Mouse (Mus musculus) cerebellum, adult 9-10 months (tissue): ENCODE results near the gene Ssh1.

ENCODE experiments used
- DNase-seq: peaks from one replicate; pipeline ENCODE4 v3.0.0; 2022

Ssh1 gene

DNA sequence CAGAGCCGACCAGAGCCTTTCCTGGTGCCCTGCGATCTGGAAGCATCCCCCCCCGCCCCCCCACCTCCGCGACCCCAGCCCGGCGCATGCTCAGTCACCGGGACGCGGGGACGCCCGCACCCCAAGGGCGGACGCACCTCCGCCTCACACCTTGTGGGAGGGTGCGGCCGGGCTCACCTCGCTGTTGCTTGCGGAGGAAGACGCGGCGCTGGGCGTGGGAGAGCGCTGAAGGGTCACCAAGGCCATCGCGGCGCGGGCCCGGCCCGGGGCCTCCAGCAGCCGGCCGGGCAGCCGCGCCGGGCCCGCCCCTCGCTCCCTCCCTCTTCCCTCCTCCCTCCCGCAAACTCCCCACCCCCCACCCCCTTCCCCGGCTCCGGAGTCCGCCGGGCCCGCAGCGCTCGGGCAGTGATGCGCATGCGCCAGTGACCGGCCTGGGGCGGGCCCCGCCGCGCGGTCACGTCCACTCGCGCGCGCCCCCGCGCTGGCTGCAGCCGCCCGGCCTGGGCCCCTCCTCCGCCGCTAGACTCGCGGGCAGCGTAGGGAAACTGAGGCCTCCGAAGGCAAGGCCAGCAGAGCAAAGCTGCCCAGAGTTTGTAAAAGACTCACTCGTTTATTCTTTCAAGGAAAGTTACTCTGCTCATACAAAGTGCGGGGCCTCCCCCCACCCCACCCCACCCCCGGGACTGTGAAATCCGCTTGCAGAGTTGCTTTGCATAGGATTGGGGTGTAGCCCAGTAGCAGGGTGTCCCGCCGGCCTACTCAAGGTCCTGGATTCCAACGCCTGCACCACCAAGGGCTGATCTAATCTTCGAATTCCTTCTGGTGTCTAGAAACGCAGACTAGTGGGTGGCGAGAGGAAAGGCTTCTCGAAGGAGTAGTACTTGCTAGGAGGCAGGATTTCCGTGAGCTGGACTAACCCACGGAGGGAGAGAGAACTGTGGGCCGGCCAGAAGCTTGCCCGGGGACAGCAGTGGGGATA is at the start of gene Ssh1:
Gene Ssh1, minus strand, starts transcription at position 408 of the 979 bp plus-strand sequence.
- DNase-seq = peak; percentile 86

- no peak for DNase-seq
Observed at GRCm38 (mm10) chr5:114041327-114041930, 47.7 kb upstream of the Ssh1 start.

- DNase-seq = no peak
Observed at GRCm38 (mm10) chr5:114040911-114041310, 47.2 kb upstream of the Ssh1 start.

- DNase-seq = no peak
Observed at GRCm38 (mm10) chr5:114040508-114040907, 46.8 kb upstream of the Ssh1 start.

GRCm38 (mm10) chr5:114035111-114035510 is 41.4 kb upstream of the Ssh1 start:
- peak; percentile 49 for DNase-seq

DNA sequence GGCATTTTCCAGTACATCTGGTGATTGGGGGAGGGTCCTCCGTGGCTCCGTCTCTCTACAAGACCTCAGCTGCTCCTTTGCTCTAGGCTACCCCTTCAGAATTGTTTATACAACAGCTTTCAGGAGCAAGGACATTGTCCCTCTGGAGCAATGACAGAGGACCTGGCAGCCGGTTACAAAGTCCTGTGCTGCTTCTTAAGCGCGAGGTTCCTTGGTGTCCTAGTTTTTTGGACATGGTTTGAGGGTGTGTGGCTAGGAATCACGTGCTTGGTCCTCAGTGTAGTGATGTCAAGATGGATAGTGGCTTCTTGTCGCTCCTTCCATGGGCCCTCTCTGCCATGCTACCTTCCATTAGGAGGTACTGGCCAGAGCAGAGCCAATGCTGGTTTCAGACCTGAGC is 40.7 kb upstream of the Ssh1 start:
- no peak for DNase-seq

GRCm38 (mm10) chr5:114032161-114032763 is 38.6 kb upstream of the Ssh1 start:
- DNase-seq = no peak

DNA sequence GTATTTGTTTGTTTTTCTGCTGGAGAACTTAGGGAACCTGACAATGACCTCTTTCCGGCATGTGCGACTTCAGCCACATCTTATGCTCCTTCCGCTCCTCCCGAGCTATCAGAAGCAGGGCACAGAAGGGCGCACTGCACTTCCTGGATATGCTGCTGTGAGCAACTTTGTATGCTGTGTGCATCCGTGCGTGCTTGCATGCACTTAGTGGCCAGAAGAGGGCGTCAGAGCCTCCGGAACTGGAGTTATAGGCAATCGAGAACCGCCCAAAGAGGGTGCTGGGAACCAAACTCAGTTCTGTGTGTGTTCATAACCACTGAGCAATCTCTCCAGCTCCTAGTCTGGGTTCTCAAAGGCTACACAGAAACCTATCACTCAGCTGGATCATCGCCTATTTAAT is 37.0 kb upstream of the Ssh1 start:
- DNase-seq = no peak

DNA sequence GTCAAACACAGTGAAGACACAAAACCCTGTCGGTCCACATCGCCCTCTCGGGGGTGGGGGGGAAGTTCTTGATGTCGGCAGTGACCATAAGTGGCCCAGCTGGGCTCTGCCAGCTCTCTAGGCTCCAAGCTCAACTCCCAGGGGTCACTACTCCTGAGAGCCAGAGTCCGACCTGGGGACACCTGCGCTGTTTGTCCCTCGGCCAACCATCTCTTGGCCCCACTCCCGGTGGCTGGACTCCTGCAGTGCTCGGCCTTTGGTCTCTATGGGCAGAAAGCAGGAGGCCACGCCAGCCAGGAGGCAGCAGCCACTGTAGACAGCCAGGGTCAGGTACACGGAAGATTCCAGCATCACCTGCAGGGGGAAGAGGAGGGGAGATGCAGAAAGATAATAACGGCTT is 34.4 kb upstream of the Ssh1 start:
- DNase-seq = peak; percentile 81

- no peak for DNase-seq
Observed at GRCm38 (mm10) chr5:114027217-114027944, 33.7 kb upstream of the Ssh1 start.

- no peak for DNase-seq
Observed at GRCm38 (mm10) chr5:114024885-114025284, 31.2 kb upstream of the Ssh1 start.

DNA sequence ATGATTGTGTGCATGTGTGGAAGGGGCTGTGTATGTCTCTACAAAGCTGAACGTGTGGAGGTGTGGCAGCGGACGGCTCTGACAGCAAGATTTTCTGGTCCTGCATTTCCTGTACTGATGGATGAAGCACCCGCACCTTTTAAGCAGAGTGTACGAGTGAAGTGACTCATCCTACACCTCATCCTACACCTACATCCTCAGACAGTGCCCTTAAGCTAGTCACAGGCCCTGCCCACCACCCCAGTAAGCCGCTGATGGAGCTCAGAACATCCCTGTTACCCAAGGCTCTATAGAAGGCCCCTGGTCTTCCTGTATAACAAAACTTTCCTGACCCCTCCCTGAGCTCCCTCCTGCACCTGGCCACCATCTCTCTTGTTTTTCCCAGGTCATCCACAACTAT is 30.7 kb upstream of the Ssh1 start:
- no peak for DNase-seq

GRCm38 (mm10) chr5:114015121-114015520 is 21.4 kb upstream of the Ssh1 start:
- no peak for DNase-seq

- DNase-seq = no peak
Observed at GRCm38 (mm10) chr5:114009049-114009448, 15.4 kb upstream of the Ssh1 start.

GRCm38 (mm10) chr5:114007753-114008453 is 14.2 kb upstream of the Ssh1 start:
- no peak for DNase-seq

DNA sequence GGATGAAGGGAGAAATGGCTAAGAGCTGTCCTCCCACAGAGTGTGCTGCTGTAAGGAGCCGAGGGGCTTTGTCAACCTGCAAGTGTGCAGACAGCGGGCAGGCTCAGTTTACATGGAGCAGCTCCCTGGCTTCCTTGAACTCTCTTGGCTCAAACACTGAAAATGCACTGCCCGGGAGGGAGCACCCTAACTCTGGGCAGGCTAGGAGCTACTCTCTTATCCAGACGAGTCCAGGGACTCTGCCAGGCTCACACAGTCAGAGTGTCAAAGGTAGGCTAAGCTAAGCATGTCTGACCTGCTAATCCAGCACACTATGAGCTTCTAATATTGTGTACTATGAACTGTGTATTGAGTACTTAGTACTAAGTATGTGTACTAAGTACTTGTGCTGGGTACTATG is 13.3 kb upstream of the Ssh1 start:
- DNase-seq = no peak

GRCm38 (mm10) chr5:114005100-114005499 is 11.4 kb upstream of the Ssh1 start:
- DNase-seq = no peak

DNA sequence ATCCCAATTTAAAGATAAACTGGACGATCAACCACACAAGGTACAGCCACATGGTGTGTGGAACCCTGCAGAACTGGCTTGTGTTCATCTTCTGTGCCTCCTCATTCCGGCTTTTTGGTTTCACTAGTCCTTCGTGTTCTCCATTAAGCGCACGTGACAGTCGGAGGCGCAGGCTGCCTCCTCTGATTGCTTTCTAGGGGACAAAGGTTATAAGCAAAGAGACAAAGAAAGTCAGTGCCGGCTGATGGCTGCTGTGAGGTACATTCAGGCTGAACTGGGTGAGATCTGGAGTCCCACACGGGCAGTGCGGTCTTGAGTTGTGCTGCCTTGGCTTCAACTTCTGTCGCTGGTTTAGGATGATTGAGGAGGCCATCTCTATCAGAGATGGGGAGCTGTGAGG is 10.9 kb upstream of the Ssh1 start:
- no peak for DNase-seq

GRCm38 (mm10) chr5:114003542-114003941 is 9.8 kb upstream of the Ssh1 start, which contains the start of gene Dao:
Gene Dao (plus strand): TSS chr5:114003703.
- DNase-seq = no peak

- no peak for DNase-seq
Observed at GRCm38 (mm10) chr5:113999382-113999781, 5.7 kb upstream of the Ssh1 start.

DNA sequence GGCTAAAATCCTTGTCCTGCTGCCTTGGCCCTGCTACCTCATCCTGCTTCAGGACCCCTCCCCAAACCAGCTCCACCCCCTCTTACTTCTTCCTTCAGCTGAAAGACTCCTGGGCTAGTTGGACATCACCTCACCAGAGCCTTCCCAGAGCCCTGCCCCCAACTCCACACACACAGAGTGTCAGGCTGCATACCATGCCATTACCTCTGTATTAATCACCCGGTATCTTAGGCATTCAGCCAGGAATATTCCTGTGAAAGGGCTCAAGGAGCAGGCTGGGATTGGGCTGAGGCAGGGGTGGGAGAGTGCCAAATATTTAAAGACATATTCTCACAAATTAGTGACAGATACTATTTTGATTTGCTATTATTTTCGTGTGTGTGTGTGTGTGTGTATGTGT is 2.8 kb upstream of the Ssh1 start:
- DNase-seq = no peak

- peak; percentile 68 for DNase-seq
Observed at GRCm38 (mm10) chr5:113993031-113993486, 635 bp downstream of the Ssh1 start.
